Mouse (Mus musculus) liver, postnatal 0 days (tissue): ENCODE measurements around the gene H2afy2. TPM values are rescaled to one million over a fixed set of nuclear protein-coding genes. Genes with fewer than 3 reads are reported as not detected.

ENCODE experiments used
- ATAC-seq: fragments of 200-750 bp; cut with Nextera tagmentation; 2 replicates; pipeline ENCODE4 v1.8.0; 2017; ENCODE audit warnings: mild to moderate bottlenecking, moderate library complexity
- DNase-seq: peaks from one replicate; pipeline ENCODE4 v3.0.0-alpha.2; 2016
- H3K27ac ChIP-seq: fragments of 300-500 bp; sonication (generic); 2 replicates; pipeline ENCODE4 v1.5.1; 2014; ENCODE audit warnings: antibody characterized with exemption, moderate library complexity, mild to moderate bottlenecking, low read depth
- H3K27me3 ChIP-seq: fragments of 300-500 bp; sonication (generic); 2 replicates; pipeline ENCODE4 v1.6.1; 2014; ENCODE audit warnings: low read length, control low read depth, mixed read lengths; ENCODE audit not compliant: insufficient read depth
- H3K36me3 ChIP-seq: fragments of 300-500 bp; sonication (generic); replicated peaks from 2 replicates; pipeline ENCODE4 v1.6.1; 2014; ENCODE audit warnings: mild to moderate bottlenecking, control low read depth, low read length, moderate library complexity, mixed read lengths; ENCODE audit not compliant: insufficient read depth
- H3K4me1 ChIP-seq: fragments of 300-500 bp; sonication (generic); 2 replicates; pipeline ENCODE4 v1.6.1; 2014; ENCODE audit warnings: antibody characterized with exemption, mild to moderate bottlenecking, control low read depth; ENCODE audit not compliant: insufficient read depth
- H3K4me2 ChIP-seq: fragments of 300-500 bp; sonication (generic); 2 replicates; pipeline ENCODE4 v1.6.1; 2014; ENCODE audit warnings: low read depth, mild to moderate bottlenecking, low read length, moderate library complexity, mixed read lengths
- H3K4me3 ChIP-seq: fragments of 300-500 bp; sonication (generic); 2 replicates; pipeline ENCODE4 v1.5.1; 2014; ENCODE audit warnings: low read depth, low read length
- H3K9ac ChIP-seq: fragments of 300-500 bp; sonication (generic); replicated peaks from 2 replicates; pipeline ENCODE4 v1.6.1; 2014; ENCODE audit warnings: mild to moderate bottlenecking, moderate library complexity
- H3K9me3 ChIP-seq: fragments of 300-500 bp; sonication (generic); 2 replicates; pipeline ENCODE4 v1.6.1; 2016; ENCODE audit warnings: mild to moderate bottlenecking, control low read depth, low read length, mixed read lengths
- CTCF ChIP-seq: sonication (generic); IDR thresholded peaks from 2 replicates; pipeline ENCODE4 v1.5.1; 2016; ENCODE audit warnings: antibody characterized with exemption, low read depth
- EP300 ChIP-seq: IDR thresholded peaks from 2 replicates; pipeline ENCODE4 v1.6.1; 2016; ENCODE audit warnings: antibody characterized with exemption, low read depth, mild to moderate bottlenecking
- WGBS: fragments of 180-500 bp; shearing (Covaris S2); extraction: QIAGEN DNeasy Blood & Tissue Kit; methylation state at CpG from one replicate; pipeline ENCODE4 v1.1.7; 2014; ENCODE audit not compliant: insufficient replicate concordance; 5-methylcytosine and 5-hydroxymethylcytosine counted together
- polyA plus RNA-seq: library from polyadenylated mRNA; unstranded; fragments of >200 nt; fragmentation: Nextera tagmentation; extraction: Ambion mirVana; gene quantifications from 2 replicates; pipeline ENCODE4 v1.2.1, GENCODE M21; 2015

H2afy2 gene
- polyA plus RNA-seq, 1 experiment from 2014 or later, result 1.9 TPM

DNA sequence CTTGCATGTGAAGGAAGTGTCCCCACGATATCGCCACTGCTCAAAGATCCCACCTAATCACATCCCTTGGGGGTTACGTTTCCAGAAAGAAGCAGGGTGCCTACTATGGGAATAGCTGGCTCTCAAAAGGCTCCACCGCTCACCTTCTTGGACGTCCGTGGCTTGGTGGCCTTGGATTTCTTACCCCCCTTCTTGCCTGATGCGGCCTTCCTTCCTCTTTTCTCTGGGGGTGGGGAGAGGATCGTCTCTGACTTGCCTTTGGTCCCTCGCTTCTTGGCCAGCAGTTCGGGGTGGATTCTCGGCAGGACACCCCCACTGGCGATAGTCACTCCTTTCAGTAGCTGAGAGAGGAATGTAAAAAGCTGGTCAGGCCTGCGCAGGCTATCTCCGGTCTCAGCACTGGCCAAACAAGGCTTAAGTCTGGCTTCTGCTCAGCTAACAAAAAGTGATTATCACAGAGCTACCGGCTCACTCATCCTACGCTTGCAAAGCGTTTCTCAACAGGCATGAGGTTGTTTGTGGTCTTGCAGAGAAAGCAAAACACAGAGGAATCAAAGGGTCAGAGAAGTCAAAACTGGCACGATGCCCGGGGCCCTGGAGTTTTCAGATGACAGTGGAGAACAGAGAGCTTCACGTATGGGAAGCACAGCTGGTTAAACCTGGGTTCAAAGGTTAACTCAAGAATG lies 32.3 kb downstream of the H2afy2 start:
- Histone ChIP-seq H3K4me2 (peak overlapping the region; percentile 45), H3K36me3 (no peaks in the 10 kb centered on the region; the same call in 1 of the 2 replicates), H3K27ac (peak overlapping the region; percentile 86), H3K27me3 (no peaks in the 10 kb centered on the region), H3K9me3 (no peaks in the 10 kb centered on the region), H3K9ac (peak overlapping the region; percentile 37), H3K4me3 (peak overlapping the region; percentile 7; the same call in 1 of the 2 replicates), H3K4me1 (peaks cover 6% of the 10 kb centered on the region)
- ATAC-seq (peak; percentile 95), DNase-seq (peak; percentile 84)
- no peak for TF ChIP-seq EP300
- no peak for TF ChIP-seq CTCF
- 35% methylated on average over 20 of the region's 20 CpGs for WGBS

DNA sequence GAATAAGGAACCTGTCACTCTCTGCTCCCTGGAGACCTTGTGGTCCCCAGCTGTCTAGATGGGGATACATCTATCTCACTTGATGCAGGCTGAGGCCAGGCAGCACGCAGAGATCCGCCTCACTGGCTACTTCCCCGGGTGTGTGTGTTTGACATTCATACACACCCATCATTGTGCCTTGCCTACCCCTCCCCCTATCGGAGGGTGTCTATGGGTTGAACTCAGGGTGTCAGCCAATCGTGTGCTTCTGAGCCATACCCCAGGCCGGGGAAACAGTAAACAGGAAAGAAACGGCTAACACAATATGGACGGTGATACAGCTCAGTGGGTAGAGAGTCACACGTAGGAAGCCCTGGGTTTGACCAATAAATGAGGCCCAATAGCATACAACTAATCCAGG lies 33.9 kb downstream of the H2afy2 start:
- Histone ChIP-seq H3K4me1 (peaks cover 6% of the 10 kb centered on the region), H3K27me3 (no peaks in the 10 kb centered on the region), H3K36me3 (peaks cover 4% of the 10 kb centered on the region; the same call in 1 of the 2 replicates), H3K9ac (no peak overlapping the region), H3K4me3 (no peak overlapping the region), H3K4me2 (no peak overlapping the region), H3K9me3 (no peaks in the 10 kb centered on the region; the same call in 1 of the 2 replicates), H3K27ac (no peak overlapping the region)
- DNase-seq, result no peak
- WGBS, result 62% methylated on average over 9 of the region's 9 CpGs
- TF ChIP-seq CTCF (no peak), EP300 (no peak)
- no peak for ATAC-seq

DNA sequence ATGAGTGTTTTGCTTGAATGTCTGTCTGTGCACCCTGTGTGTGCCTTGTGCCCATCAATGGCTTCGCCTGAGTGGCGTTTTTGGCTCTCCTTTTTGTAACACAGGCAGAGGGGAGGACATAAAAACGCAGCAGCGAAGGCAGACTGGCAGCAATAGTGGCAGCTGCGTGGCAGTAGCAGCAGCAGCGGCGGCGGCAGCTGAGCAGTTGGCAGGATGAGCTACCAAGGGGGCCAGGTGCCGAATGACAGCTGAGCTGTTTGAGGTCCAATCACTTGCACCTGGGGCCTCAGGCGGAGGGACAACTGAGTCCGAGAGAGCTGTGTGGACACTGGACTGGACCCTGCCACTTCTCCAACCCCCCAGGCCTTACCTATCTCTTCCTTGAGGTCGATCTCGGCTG lies 36.6 kb downstream of the H2afy2 start:
- Histone ChIP-seq H3K4me3 (no peak overlapping the region), H3K9me3 (no peaks in the 10 kb centered on the region; the same call in 1 of the 2 replicates), H3K9ac (no peak overlapping the region), H3K27me3 (no peaks in the 10 kb centered on the region), H3K36me3 (peaks cover 4% of the 10 kb centered on the region), H3K4me1 (peaks cover 6% of the 10 kb centered on the region), H3K27ac (no peak overlapping the region), H3K4me2 (no peak overlapping the region)
- no peak for DNase-seq
- no peak for ATAC-seq
- TF ChIP-seq EP300 (no peak), CTCF (no peak)
- WGBS, result 78% methylated on average over 13 of the region's 13 CpGs

- no peak for ATAC-seq
- Histone ChIP-seq H3K27ac (no peak overlapping the region), H3K4me3 (no peak overlapping the region), H3K9me3 (no peaks in the 10 kb centered on the region; the same call in 1 of the 2 replicates), H3K27me3 (no peaks in the 10 kb centered on the region), H3K36me3 (peaks cover 4% of the 10 kb centered on the region), H3K9ac (no peak overlapping the region), H3K4me1 (no peaks in the 10 kb centered on the region), H3K4me2 (no peak overlapping the region)
- DNase-seq, result peak; percentile 51
- WGBS, result 78% methylated on average over 4 of the region's 4 CpGs
- TF ChIP-seq EP300 (no peak), CTCF (peak; percentile 56)
Measured at GRCm38 (mm10) chr10:61745133-61745532, 38.8 kb downstream of the H2afy2 start.

DNA sequence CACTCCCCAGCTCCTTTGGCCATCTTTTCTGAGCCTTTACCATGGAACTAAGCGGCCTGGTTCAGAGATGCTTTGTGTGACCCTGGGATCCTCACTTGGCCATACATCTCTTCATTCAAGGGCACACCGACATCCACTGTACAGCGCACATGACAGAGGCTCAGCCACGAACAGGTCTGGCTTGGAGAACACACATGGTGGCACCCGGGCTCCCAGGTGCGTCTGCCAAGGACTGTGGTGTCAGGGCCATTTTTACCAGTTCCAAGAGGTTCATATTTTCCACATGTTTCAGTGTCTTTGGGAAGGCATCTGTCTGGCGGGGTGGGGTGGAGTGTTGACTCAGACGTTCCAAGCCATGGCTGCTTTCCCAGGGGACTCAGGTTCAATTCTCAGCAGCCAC lies 41.6 kb downstream of the H2afy2 start:
- Histone ChIP-seq H3K36me3 (peaks cover 7% of the 10 kb centered on the region), H3K27ac (no peak overlapping the region), H3K4me1 (no peaks in the 10 kb centered on the region), H3K9me3 (no peaks in the 10 kb centered on the region; the same call in 1 of the 2 replicates), H3K4me3 (no peak overlapping the region), H3K4me2 (no peak overlapping the region), H3K27me3 (no peaks in the 10 kb centered on the region), H3K9ac (no peak overlapping the region)
- no peak for TF ChIP-seq CTCF
- no peak for TF ChIP-seq EP300
- WGBS, result 88% methylated on average over 8 of the region's 8 CpGs
- no peak for DNase-seq
- ATAC-seq, result no peak

DNA sequence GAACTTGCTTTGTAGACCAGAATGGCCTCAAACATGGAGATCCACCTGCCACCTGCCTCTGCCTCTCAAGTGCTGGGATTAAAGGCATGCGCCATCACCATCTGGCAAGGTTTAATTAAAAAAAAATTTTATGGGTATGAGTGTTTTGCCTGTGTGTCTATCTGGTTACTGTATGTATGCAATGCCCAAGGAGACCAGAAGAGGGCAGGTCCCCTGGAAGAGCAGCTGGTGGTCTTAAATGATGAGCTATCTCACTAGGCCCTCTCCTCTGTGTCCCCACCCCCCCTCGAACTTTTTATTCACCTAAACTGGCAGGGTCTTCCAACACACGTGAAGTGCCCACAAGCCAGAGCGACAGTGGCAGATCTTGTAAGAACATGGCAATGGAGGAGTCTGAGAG lies 42.1 kb downstream of the H2afy2 start:
- WGBS, result 76% methylated on average over 4 of the region's 4 CpGs

More for the DNA sequence above, 42.1 kb downstream of the H2afy2 start:
- Histone ChIP-seq H3K9me3 (no peaks in the 10 kb centered on the region; the same call in 1 of the 2 replicates), H3K36me3 (peaks cover 7% of the 10 kb centered on the region), H3K27me3 (no peaks in the 10 kb centered on the region), H3K4me2 (no peak overlapping the region), H3K4me1 (no peaks in the 10 kb centered on the region), H3K4me3 (no peak overlapping the region), H3K9ac (no peak overlapping the region), H3K27ac (no peak overlapping the region)
- TF ChIP-seq CTCF, result peak; percentile 18
- TF ChIP-seq EP300, result no peak
- DNase-seq, result no peak
- no peak for ATAC-seq
